Mouse (Mus musculus): ENCODE measurements around the gene Dip2a.
A peak's percentile ranks its signal among the peaks of the same experiment; 100 is the strongest.

Gene Dip2a

DNA sequence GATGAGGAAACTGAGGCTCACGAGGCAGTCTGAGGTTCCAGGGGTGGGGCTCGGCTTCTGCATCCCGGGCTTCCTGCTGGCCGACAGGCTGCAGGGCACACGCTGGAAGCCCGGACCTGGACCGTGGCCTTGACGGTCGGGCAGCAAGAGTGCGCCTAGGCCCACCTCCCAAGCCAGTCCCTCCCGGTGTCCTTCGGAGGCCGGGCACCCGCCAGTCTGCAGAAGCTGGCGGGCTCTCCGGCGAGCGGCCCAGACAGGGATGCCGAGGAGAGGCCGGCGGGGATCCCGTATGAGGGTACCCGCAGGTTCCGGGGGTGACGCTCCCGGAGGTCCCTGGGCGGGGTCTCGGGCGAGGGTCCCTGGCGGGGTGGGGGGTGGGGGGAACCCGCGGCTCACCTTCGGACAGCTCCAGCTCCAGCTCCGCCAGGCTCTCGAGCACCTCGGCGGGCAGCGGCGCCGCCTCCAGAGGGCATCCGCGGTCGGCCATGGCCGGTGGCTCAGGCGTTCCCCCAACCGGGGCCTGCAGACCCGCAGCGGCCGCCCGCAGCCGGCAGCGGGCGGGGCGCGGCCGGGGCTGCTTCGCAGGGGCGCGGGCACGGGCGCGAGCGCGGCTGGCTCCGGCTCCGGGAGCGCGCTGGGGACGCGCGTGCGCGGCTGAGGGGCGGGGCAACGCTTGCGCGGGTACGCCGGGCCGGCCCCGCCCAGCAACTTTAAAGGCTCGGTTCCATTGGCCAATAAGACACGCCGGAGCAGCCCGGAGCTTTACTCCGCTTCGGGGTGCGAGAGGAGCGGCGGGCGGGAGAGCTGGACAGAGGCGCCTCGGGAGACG is at the start of gene Dip2a:
TSS of gene Dip2a (minus strand) at position 581 of the 829 bp plus-strand sequence.
- DNase-seq (ENCODE audit: low spot score in 2 of 2) = peak; percentile 95 to 96

DNA sequence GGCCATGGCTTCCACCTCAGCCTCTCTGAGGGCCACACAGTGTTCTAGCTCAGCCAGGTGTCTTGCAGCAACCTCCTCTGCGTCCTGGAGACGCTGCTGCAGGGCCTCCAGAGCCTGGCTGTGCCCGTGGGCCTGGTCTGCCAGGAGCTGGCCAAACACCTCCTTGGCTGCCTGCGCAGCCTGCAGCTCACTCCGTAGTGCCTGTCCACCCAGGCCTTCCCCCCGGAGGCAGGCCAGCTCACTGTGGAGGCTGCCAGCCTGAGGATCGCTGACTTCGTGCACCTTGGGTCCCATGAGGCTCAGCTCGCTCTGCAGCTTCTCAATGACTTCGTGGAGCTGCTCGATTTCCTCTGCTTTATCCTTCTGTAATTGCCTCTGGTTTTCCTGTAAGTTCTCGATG is 47.5 kb upstream of the Dip2a start:
- no peak for DNase-seq (ENCODE audit: low spot score in 2 of 2)

DNA sequence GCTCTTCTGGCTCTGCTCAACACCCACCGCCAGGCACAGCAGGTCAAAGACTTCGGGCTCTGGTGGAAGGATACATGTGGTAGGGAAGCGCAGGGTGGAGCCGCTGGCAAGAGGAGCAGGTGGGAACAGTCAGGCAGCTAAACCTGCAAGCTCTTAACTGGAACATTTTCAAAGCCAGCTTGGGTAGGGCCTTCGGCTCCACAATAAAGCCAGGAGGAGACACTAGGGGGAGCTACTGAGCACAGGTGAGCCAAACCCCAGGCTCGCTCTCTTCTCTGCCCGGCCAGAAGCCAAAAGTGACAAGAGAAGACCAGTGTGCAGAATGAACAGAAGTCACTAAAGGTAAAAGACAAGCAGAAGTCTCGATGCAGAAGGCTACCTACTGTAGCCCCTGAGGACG is 46.7 kb upstream of the Dip2a start:
- no peak for DNase-seq (ENCODE audit: low spot score in 2 of 2)

DNA sequence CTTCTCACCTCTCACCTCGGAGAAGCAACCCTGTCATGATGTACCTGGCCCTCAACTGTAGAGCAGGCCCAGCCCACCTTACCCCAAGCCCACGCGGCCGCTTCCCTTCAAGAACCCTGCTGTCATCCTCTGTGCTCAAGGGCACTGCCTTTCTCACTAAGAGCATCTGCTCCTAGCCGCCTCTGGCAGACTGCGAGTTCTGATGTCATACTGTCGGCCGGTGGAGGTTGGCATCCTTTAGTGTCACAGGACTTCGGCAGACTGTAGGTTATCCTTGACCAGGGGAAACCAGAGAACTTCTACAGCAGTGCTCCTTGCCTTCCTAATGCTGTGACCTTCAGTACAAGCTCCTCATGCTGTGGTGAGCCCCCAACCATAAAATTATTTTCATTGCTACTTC is 46.1 kb upstream of the Dip2a start:
- DNase-seq (ENCODE audit: low spot score in 2 of 2) = no peak

DNA sequence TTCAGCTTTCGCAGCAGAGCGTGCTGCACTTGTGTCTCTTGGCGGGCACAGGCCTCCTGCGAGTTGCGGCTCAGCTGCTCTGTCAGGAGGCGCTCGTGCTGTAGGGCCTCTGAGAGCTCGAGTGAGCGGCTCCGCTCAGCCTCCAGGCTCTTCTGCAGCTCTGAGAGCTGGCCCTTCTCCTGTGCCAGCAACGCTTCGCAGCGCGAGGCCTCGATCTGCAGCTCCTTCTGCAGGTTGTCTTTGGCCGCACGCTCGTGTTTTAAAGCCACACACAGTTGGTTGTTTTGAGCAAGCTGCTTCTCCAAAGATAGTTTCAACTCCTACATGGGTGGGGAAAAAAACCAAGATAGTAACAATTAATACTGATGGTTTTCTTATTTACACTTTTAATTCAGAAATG is 29.9 kb upstream of the Dip2a start:
- no peak for DNase-seq (ENCODE audit: low spot score in 2 of 2)

DNA sequence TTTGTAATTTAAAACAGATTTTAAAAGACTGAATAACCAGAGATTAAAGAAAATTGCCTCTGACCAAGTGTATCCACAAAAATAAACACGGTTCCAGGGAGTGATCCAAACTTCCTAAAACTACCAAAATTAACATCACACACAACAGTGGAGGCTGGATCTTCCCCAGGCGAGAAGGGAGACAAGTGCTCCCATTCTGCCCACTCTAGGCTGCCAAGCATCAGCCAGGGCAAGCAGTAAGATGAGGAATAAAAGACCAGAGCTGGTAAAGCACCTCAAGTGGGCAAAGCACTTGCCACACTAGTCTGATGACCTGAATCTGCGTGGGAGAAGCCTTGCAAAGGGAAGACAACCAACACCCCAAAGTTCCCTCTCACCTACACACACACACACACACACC is 26.6 kb upstream of the Dip2a start:
- DNase-seq (ENCODE audit: low spot score in 2 of 2) = no peak

DNA sequence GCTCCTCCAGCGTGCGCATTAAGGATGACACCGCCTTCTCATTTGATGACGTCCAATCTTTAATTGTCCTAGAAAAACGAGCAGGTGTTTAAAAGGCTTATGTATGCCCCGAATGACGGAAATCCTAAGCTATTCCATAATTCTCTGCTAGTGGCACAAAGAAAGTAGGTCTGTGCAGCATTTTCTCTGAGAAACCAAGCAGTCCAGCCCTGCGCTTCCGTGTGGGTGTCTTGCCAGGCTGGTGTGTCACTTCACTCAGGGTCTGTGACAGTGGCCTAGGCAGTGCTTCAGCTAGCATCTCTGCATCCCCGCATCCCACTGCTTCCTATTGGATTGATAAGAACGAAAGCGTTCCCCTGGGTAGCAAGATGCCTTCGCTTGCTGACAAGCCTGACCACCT is 23.7 kb upstream of the Dip2a start:
- DNase-seq (ENCODE audit: low spot score in 2 of 2) = no peak

DNA sequence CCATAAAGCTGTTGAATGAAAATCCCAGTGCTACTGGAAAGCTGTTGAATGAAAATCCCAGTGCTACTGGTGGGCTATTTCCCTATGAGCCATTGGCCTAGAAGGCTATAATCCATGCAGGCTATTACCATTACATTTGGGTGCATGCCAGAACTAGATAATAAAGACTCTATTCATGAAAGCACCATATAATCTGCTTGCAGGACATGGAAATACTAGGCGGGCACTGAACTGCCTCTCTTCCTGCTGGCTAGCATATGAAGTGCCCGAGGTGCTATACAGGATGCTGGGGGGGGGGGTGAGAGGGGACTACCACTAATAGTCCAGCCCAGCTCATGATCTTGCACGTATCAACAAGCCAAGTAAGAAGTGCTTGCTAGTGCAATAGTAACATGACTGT is 18.1 kb upstream of the Dip2a start:
- no peak for DNase-seq (ENCODE audit: low spot score in 2 of 2)

DNA sequence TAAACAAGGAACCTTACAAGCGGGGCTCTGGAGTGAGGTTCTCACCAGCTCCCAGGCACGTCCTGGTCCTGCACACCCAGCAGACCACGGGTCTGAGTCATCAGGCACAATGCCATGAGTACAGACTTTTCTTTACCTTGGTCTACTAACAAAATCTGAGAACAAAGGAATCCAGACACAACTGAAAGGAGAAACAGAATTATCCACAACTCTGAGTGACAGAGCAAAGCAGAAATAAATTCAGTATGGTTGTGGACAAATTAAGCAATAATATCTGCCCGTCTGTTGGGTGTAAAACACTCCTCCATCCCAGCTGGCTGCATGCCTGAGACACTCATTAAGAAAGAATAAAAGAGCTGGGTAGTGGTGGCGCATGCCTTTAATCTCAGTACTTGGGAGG is 13.4 kb upstream of the Dip2a start:
- peak; percentile 52 to 53 for DNase-seq (ENCODE audit: low spot score in 2 of 2)

DNA sequence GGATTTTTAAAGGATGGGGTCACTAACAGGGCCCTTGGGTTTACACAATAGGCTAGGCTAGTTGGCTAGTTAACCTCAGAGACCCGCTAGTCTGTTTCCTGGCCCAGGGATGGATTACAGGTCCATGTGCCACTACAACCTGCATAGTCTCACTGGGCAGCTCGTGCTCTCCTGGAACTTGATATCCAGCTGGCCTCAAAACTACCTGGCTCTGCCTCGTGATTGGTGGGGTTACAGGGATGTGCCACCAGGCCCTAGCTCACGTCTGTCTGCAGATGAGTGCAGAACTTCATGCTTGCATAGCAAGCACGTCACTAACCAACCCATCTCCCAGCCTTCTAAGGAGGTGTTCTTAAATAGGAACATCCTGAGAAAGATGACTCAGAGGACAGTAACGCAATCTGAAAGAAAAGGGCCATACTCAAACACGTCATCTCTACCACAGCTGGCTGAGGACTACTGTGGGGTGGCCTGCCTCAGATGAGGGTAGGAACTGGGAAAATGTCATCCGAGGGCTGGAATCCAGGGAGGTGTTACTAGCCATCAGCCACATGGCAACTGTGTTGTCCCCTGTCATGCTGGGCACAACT is 12.3 kb upstream of the Dip2a start:
- no peak for DNase-seq (ENCODE audit: low spot score in 2 of 2)

DNA sequence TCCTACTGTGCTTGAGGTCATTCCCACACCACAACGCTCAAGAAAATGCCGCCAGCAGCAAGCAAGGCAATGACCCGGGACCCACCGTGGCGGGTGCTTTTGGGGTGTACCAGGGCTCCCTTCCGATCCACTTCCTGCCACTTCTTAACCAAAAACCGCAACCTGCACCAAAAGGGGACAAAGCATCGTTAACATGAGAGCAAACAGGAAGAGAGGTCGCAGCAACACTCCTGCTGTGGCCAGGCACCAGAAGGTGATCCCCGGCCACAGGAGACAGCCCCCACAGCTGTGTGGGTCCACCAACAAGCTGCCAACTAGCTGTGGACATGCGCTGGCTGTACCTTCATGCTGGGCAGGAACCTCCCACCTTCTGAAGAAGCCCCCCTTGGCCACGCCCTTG is 9.9 kb upstream of the Dip2a start:
- no peak for DNase-seq (ENCODE audit: low spot score in 2 of 2)

DNA sequence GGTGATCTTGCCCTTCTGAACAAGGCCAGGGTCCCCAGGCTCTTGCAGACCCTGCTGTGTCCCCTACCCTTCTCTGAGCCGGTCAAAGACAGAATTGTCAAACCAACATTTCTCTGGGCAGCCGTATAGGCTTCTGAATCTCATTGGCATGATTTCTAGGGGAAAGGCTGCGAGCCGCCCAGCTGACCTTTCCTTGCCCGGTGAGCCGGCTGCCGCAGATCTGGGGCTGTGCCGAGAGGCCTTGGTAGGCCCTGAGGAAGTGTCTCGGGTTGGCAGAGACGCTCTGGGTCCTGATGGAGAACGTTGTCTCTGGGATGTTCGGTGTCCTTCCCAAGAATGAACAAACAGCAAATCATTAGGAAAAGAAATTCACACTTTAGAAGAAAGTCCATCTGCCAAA is 8.9 kb upstream of the Dip2a start:
- no peak for DNase-seq (ENCODE audit: low spot score in 2 of 2)

DNA sequence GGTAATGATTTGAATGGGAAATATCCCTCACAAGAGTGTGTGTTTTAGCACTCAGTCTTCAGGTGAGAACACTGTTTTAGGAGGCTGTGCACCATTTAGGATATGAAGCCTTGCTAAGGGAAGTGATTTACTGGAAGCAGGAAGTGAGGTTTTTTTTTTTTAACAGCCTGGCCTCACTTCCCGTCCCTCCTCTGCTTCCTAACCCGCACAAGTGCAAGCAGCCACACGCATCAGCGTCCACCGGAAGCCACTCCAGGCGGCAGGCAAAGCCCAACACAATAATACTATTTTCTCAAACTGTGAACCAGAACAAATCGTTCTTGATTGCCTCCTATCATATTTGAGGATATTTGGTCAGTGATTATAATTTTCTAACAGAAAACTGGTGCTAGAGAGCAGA is 6.9 kb upstream of the Dip2a start:
- no peak for DNase-seq (ENCODE audit: low spot score in 2 of 2)

DNA sequence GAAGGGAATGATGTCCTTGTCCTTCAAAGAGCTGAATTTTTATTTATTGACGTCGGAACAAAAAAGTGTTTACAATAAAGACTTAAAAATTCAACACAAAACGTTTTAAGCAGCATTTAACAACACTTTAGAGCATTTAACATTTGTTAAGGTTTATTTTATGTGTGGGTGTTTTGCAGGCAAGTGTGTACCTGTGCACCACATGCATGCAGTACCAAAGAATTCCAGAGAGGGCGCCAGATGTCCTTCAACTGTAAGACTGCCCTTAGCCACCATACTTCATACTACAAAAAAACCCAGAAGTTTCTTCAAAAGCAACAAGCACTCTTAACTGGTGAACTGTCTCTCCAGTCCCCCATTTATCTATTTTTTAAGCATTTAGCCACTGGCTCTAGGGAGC is 1.5 kb upstream of the Dip2a start:
- DNase-seq (ENCODE audit: low spot score in 2 of 2) = peak; percentile 57 to 71

DNA sequence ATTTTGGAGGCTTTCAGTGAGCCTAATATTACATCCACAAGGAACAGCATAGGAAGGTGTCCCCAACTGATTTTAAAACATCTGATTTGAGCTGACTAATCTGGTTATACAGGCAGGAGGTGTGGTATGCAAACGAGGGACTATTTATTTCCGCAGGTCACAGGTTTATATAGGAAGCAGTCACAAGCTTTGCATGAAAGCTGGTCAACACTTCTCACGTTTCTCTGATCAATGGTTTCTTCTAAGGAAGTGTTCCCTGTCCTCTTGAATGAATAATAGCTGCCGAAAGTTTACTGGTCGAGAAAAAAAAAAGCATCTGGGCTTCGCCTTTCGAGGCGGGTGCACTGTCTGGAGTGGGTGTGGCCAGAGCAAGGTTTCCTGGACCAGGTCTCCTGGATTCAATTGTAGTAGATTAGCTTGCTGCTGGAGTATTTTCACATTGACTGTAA is 976 bp upstream of the Dip2a start:
- no peak for DNase-seq (ENCODE audit: low spot score in 2 of 2)

DNA sequence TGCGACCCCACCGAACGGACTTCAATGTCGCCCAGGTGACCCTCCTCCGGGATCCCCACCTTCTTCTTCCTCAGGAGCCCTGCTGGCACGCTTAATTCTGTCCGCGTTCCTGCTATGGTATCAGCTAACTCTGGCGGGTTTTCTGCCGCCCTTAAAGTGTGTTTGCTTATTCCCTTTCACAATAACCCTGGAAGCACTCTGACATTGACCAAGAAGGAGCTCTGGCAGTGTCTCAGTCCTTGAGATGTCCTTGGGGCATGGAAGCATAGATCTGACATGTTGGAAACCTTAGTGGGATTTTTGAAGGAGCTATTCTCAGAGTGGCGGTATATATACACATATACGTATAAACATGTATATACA is 430 bp upstream of the Dip2a start:
- no peak for DNase-seq (ENCODE audit: low spot score in 2 of 2)

DNA sequence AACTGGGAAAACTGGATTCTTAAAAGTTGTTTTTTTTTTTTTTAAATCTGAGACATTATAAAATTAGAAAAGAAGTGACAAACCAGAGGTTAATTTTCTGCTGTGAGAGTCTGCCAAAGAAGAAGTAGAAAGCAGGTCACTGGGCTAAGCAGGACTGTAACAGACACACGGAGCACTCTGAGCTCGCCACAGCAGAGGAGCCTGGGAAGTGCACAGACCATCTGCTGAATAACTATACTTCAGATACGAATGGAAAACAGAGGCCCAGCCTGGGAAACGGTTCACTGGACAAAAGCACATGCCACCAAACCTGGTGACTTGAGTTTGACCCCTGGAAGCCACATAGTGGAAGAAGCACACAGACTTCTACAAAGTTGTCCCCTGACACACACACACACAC is 10.7 kb downstream of the Dip2a start:
- DNase-seq (ENCODE audit: low spot score in 2 of 2) = no peak

DNA sequence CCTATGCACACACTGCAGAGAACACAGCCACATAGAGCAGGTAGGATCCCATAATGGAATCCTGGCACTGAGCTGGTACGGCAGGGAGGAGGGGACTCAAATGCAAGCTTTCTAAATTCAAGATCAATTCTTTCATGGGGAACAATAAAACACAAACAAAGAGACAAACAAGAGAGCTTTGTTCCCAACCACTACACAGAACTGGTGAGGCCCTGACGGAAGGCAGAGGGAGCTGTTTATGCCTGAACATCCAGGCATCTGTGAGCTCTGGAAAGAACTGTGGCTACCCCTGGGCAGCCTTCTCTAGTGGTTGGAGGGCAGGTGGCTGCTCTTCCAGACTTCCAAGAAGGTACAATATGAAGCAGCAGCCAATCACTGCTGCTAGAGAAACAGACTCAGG is 13.1 kb downstream of the Dip2a start:
- no peak for DNase-seq (ENCODE audit: low spot score in 2 of 2)

DNA sequence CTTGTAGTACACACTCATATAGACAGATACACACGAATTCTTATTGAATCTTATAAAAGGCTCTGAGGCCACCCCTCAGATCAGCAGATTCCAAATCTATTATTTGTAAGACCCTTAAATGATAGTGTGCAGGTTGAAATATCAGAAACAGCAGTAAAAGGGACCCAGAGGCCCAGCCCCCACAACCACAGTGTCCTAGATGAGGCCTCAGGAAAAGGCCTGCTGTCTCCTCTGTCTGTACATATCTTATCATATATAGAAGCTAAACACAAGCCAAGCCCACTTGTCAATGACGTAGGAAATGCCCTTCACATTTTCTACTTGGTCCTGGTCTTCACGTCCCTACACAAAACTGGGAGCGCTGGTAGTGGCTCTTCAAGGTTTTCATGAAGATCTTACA is 16.0 kb downstream of the Dip2a start:
- no peak for DNase-seq (ENCODE audit: low spot score in 2 of 2)

DNA sequence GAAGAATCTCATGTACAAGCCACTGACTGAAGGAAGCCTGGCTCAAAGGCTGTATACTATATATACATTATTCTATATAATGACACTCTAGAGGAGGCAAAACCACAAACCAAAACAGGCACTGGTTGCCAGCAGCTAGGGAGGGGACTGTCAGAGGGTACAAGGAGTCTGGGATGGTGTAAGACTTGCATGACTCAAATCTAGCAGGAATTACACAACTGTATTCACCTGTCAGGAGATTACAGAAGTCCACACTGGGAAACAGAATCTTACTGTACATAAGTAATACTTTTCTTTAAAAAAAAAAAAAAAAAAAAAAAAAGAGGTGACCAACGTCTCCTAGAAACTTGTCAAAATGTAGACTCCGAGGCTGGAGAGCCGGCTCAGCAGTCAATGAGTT is 16.5 kb downstream of the Dip2a start:
- no peak for DNase-seq (ENCODE audit: low spot score in 2 of 2)

DNA sequence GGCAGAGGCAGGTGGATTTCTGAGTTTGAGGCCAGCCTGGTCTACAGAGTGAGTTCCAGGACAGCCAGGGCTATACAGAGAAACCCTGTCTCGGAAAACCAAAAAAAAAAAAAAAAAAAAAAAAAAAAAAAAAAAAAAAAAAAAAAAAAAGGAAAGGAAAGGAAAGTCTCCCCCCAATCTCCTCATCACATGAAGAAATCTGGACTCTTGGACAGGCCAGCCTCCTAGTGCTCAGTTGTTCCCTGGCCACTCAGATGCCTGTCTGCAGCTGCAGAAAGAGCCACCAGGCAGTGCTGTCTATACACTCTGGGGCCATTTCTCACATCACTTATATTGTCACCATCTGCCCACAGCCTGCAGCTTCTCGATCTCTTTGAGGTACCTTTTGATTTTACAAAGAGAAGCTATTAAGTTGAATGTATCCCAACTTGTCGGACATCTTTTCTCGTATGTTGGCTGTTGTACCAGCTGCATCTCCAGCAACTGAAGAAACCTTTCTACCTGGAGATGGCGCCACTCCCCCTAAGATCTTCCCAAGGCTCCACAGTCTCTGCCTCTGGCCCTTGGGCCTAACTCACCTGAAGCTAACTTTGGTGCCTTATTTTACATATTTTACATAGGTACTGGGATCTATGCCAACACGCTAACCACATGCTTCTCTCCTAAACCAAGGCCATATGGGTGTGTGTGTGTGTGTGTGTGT is 18.6 kb downstream of the Dip2a start:
- DNase-seq (ENCODE audit: low spot score in 2 of 2) = no peak

DNA sequence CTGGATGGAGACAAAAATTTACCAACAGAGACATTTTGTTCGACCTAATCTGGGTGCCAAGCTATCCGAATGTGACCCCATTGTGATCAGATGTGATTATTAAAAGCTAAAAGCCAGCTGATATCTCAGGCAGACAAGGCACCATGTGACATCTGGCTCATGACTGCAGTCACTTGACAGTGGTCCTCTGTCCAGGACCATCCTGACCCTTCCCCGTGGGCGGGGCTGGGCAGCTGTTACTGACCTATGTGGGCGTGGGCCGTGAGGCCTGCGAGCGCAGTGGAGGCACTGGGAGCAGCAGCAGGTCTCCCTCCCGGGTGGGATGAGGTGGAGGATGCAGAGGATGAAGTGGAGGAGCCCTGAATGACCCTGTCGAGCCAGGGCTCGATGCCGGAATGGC is 27.5 kb downstream of the Dip2a start:
- DNase-seq (ENCODE audit: low spot score in 2 of 2) = no peak

DNA sequence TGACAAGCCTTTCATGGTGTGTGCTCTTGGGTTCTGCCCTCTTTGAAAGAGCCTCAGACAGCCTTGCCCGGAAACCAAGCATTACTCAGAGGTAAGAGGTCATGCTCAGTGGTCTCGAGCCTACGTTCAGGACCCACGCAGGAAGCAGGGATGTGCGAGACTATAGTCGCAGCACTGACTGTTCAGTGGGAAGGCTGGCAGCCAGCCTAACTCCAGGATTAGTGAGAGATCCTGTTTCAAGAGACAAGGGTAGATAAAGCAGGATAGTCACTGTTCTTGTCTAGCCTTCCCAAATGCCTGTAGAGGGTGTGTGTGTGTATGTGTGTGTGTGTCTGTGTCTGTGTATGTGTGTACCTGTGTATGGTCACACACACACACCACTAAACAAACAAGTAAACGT is 28.9 kb downstream of the Dip2a start:
- DNase-seq (ENCODE audit: low spot score in 2 of 2) = no peak
